Mouse (Mus musculus) olfactory bulb, adult 2 months (tissue): ENCODE data around the gene Caap1. TPM values are rescaled to one million over a fixed set of nuclear protein-coding genes. Genes with fewer than 3 reads are reported as not detected.

Experiments used
- H3K27ac ChIP-seq: fragments of 200-500 bp; 2 replicates; pipeline ENCODE4 v1.5.1; 2012; ENCODE audit warnings: low read depth, low read length; ENCODE audit not compliant: insufficient read depth
- H3K4me1 ChIP-seq: fragments of 200-500 bp; 2 replicates; pipeline ENCODE4 v1.6.1; 2012; ENCODE audit warnings: low read length; ENCODE audit not compliant: control insufficient read depth, insufficient read depth
- H3K4me3 ChIP-seq: fragments of 200-500 bp; 2 replicates; pipeline ENCODE4 v1.5.1; 2012; ENCODE audit warnings: mild to moderate bottlenecking, low read depth, low read length, moderate library complexity; ENCODE audit not compliant: insufficient read depth
- CTCF ChIP-seq: fragments of 200-500 bp; IDR thresholded peaks from 2 replicates; pipeline ENCODE4 v1.5.1; 2012; ENCODE audit warnings: low read depth, mild to moderate bottlenecking, low read length, moderate library complexity; ENCODE audit not compliant: insufficient read depth
- POLR2A ChIP-seq: fragments of 200-500 bp; IDR thresholded peaks from 2 replicates; pipeline ENCODE4 v1.6.1; 2012; ENCODE audit warnings: mild to moderate bottlenecking, low read depth, low read length, moderate library complexity; ENCODE audit not compliant: insufficient read depth
- WGBS: fragments of 180-500 bp; shearing (Covaris S2); methylation state at CpG from one replicate; pipeline ENCODE4 v1.1.7; 2018; 5-methylcytosine and 5-hydroxymethylcytosine counted together
- polyA plus RNA-seq: library from polyadenylated mRNA; stranded (reverse); fragments of >200 nt; gene quantifications from 2 replicates; pipeline ENCODE4 v1.2.4, GENCODE M21; 2012; ENCODE audit warnings: low replicate concordance; ENCODE audit not compliant: missing spikeins, insufficient read depth, insufficient read length

Gene Caap1
- polyA plus RNA-seq, result not detected in 2 replicates

GRCm38 (mm10) chr4:94556265-94557054 lies at the start of gene Caap1, which contains the start of gene Gm10306:
TSS of gene Caap1 (minus strand) at chr4:94556796.
TSS of gene Gm10306 (plus strand) at chr4:94556546.
- WGBS, result under 1% methylated on average over 83 of the region's 83 CpGs
- peak within 1 kb of the TSS; percentile 74; the same call in 1 of the 2 replicates for H3K27ac ChIP-seq
- TF ChIP-seq CTCF, result no peak
- TF ChIP-seq POLR2A, result peak; percentile 97
- peak within 1 kb of the TSS; percentile 100 for H3K4me3 ChIP-seq
- H3K4me1 ChIP-seq, result peaks cover 2% of the 10 kb centered on the region; the same call in 1 of the 2 replicates

GRCm38 (mm10) chr4:94605591-94605990 lies 49.0 kb upstream of the Caap1 start:
- Histone ChIP-seq H3K27ac (no peak overlapping the region), H3K4me3 (no peak overlapping the region), H3K4me1 (no peaks in the 10 kb centered on the region)
- 92% methylated on average over 2 of the region's 2 CpGs for WGBS
- TF ChIP-seq CTCF (no peak), POLR2A (no peak)

- no peak overlapping the region for H3K4me3 ChIP-seq
- no peak overlapping the region for H3K27ac ChIP-seq
- no peak for TF ChIP-seq CTCF
- no peak for TF ChIP-seq POLR2A
- WGBS, result 95% methylated on average over 2 of the region's 2 CpGs
- H3K4me1 ChIP-seq, result no peaks in the 10 kb centered on the region
These were observed 47.9 kb upstream of the Caap1 start for GRCm38 (mm10) chr4:94604452-94605019.

GRCm38 (mm10) chr4:94603031-94603629 lies 46.5 kb upstream of the Caap1 start, which contains the start of gene Plaa:
TSS of gene Plaa (minus strand) at chr4:94603244.
- under 1% methylated on average over 61 of the region's 61 CpGs for WGBS
- peak within 1 kb of the TSS; percentile 99 for H3K27ac ChIP-seq
- TF ChIP-seq POLR2A (peak; percentile 55), CTCF (no peak)
- H3K4me3 ChIP-seq, result peak within 1 kb of the TSS; percentile 85
- H3K4me1 ChIP-seq, result no peaks in the 10 kb centered on the region

GRCm38 (mm10) chr4:94602496-94603030 lies 46.0 kb upstream of the Caap1 start:
- TF ChIP-seq POLR2A (no peak), CTCF (no peak)
- Histone ChIP-seq H3K4me3 (peak overlapping the region; percentile 85), H3K27ac (peak overlapping the region; percentile 27; the same call in 1 of the 2 replicates), H3K4me1 (no peaks in the 10 kb centered on the region)
- under 1% methylated on average over 33 of the region's 33 CpGs for WGBS

GRCm38 (mm10) chr4:94601395-94601794 lies 44.8 kb upstream of the Caap1 start:
- Histone ChIP-seq H3K27ac (no peak overlapping the region), H3K4me1 (no peaks in the 10 kb centered on the region), H3K4me3 (no peak overlapping the region)
- WGBS, result 85% methylated on average over 4 of the region's 4 CpGs
- TF ChIP-seq CTCF (no peak), POLR2A (no peak)

GRCm38 (mm10) chr4:94592709-94593108 lies 36.1 kb upstream of the Caap1 start:
- no peaks in the 10 kb centered on the region for H3K4me1 ChIP-seq
- TF ChIP-seq CTCF (no peak), POLR2A (no peak)
- H3K4me3 ChIP-seq, result no peak overlapping the region
- no peak overlapping the region for H3K27ac ChIP-seq

GRCm38 (mm10) chr4:94591765-94592381 lies 35.3 kb upstream of the Caap1 start:
- Histone ChIP-seq H3K4me3 (no peak overlapping the region), H3K4me1 (no peaks in the 10 kb centered on the region), H3K27ac (no peak overlapping the region)
- TF ChIP-seq POLR2A, result no peak
- no peak for TF ChIP-seq CTCF
- WGBS, result 73% methylated on average over 4 of the region's 4 CpGs

GRCm38 (mm10) chr4:94572677-94573076 lies 16.1 kb upstream of the Caap1 start:
- no peak overlapping the region for H3K4me3 ChIP-seq
- 92% methylated on average over 4 of the region's 4 CpGs for WGBS
- TF ChIP-seq POLR2A, result no peak
- TF ChIP-seq CTCF, result no peak

More at GRCm38 (mm10) chr4:94572677-94573076, 16.1 kb upstream of the Caap1 start:
- Histone ChIP-seq H3K4me1 (no peaks in the 10 kb centered on the region), H3K27ac (no peak overlapping the region)
